Mouse (Mus musculus): ENCODE results near the gene Pak1. TPM values are rescaled to one million over a fixed set of nuclear protein-coding genes. Genes with fewer than 3 reads are reported as not detected.

The Pak1 gene
- total RNA-seq (2014; rRNA removed; ENCODE audit: low replicate concordance) (1.2 and 1.5 TPM in 2 replicates), polyA plus RNA-seq (2015; fragmentation: Nextera tagmentation; extraction: Ambion mirVana) (0.79 and 0.86 TPM in 2 replicates)

- ATAC-seq (ENCODE audit: insufficient read depth, low read depth) (peak; percentile 79), DNase-seq (ENCODE audit: low spot score) (no peak)
- H3K9ac ChIP-seq (replicated peaks; ENCODE audit: low read depth, low read length) = peak within 1 kb of the TSS; percentile 45
- H3K9me3 ChIP-seq (replicated peaks; ENCODE audit: control insufficient read depth, low read length) = no peaks in the 10 kb centered on the region
- H3K27ac ChIP-seq (ENCODE audit: low read depth) = no peak within 1 kb of the TSS
- H3K4me1 ChIP-seq (ENCODE audit: control insufficient read depth, insufficient read depth) = peaks cover 6% of the 10 kb centered on the region; the same call in 1 of the 2 replicates
- peak within 1 kb of the TSS; percentile 92 for H3K4me2 ChIP-seq (ENCODE audit: low read depth, low read length)
- no peaks in the 10 kb centered on the region for H3K36me3 ChIP-seq (replicated peaks; ENCODE audit: control insufficient read depth, insufficient read depth, low read length)
- TF ChIP-seq CTCF (IDR thresholded peaks at IDR 0.05; ENCODE audit: low read depth) = no peak
- TF ChIP-seq EP300 (IDR thresholded peaks at IDR 0.05; ENCODE audit: low read depth) = no peak
- WGBS = under 1% methylated on average over 43 of the region's 46 CpGs
- H3K4me3 ChIP-seq (ENCODE audit: low read depth, low read length) = peak within 1 kb of the TSS; percentile 73
- H3K27me3 ChIP-seq (ENCODE audit: control insufficient read depth, insufficient read depth, low read length) = peaks cover 54% of the 10 kb centered on the region
Measured at GRCm38 (mm10) chr7:97788190-97788668, at the start of gene Pak1. Pak1 (plus strand) TSS chr7:97788541.

GRCm38 (mm10) chr7:97740948-97741347, 47.4 kb upstream of the Pak1 start:
- Histone ChIP-seq H3K4me3 (ENCODE audit: low read depth, low read length) (no peak overlapping the region), H3K9ac (replicated peaks; ENCODE audit: low read depth, low read length) (no peak overlapping the region), H3K27ac (ENCODE audit: low read depth) (no peak overlapping the region), H3K27me3 (ENCODE audit: control insufficient read depth, insufficient read depth, low read length) (no peaks in the 10 kb centered on the region), H3K4me1 (ENCODE audit: control insufficient read depth, insufficient read depth) (no peaks in the 10 kb centered on the region), H3K36me3 (replicated peaks; ENCODE audit: control insufficient read depth, insufficient read depth, low read length) (no peaks in the 10 kb centered on the region), H3K9me3 (replicated peaks; ENCODE audit: control insufficient read depth, low read length) (no peaks in the 10 kb centered on the region), H3K4me2 (ENCODE audit: low read depth, low read length) (no peak overlapping the region)
- ATAC-seq (ENCODE audit: insufficient read depth, low read depth) = no peak
- TF ChIP-seq EP300 (IDR thresholded peaks at IDR 0.05; ENCODE audit: low read depth) (no peak), CTCF (IDR thresholded peaks at IDR 0.05; ENCODE audit: low read depth) (no peak)
- WGBS = 70% methylated on average over 10 of the region's 10 CpGs
- no peak for DNase-seq (ENCODE audit: low spot score)

- TF ChIP-seq EP300 (IDR thresholded peaks at IDR 0.05; ENCODE audit: low read depth) = no peak
- no peak for TF ChIP-seq CTCF (IDR thresholded peaks at IDR 0.05; ENCODE audit: low read depth)
- Histone ChIP-seq H3K4me3 (ENCODE audit: low read depth, low read length) (no peak overlapping the region), H3K27ac (ENCODE audit: low read depth) (no peak overlapping the region), H3K9ac (replicated peaks; ENCODE audit: low read depth, low read length) (no peak overlapping the region), H3K9me3 (replicated peaks; ENCODE audit: control insufficient read depth, low read length) (no peaks in the 10 kb centered on the region), H3K4me1 (ENCODE audit: control insufficient read depth, insufficient read depth) (no peaks in the 10 kb centered on the region), H3K36me3 (replicated peaks; ENCODE audit: control insufficient read depth, insufficient read depth, low read length) (no peaks in the 10 kb centered on the region), H3K4me2 (ENCODE audit: low read depth, low read length) (no peak overlapping the region), H3K27me3 (ENCODE audit: control insufficient read depth, insufficient read depth, low read length) (no peaks in the 10 kb centered on the region)
- WGBS = 46% methylated on average over 1 of the region's 1 CpGs
- ATAC-seq (ENCODE audit: insufficient read depth, low read depth) (no peak), DNase-seq (ENCODE audit: low spot score) (no peak)
Measured at GRCm38 (mm10) chr7:97741756-97742291, 46.5 kb upstream of the Pak1 start.

- Histone ChIP-seq H3K4me2 (ENCODE audit: low read depth, low read length) (no peak overlapping the region), H3K9me3 (replicated peaks; ENCODE audit: control insufficient read depth, low read length) (no peaks in the 10 kb centered on the region), H3K27ac (ENCODE audit: low read depth) (no peak overlapping the region), H3K36me3 (replicated peaks; ENCODE audit: control insufficient read depth, insufficient read depth, low read length) (no peaks in the 10 kb centered on the region), H3K9ac (replicated peaks; ENCODE audit: low read depth, low read length) (no peak overlapping the region), H3K27me3 (ENCODE audit: control insufficient read depth, insufficient read depth, low read length) (no peaks in the 10 kb centered on the region), H3K4me1 (ENCODE audit: control insufficient read depth, insufficient read depth) (no peaks in the 10 kb centered on the region), H3K4me3 (ENCODE audit: low read depth, low read length) (no peak overlapping the region)
- DNase-seq (ENCODE audit: low spot score) = no peak
- no peak for TF ChIP-seq EP300 (IDR thresholded peaks at IDR 0.05; ENCODE audit: low read depth)
- peak; percentile 74 for TF ChIP-seq CTCF (IDR thresholded peaks at IDR 0.05; ENCODE audit: low read depth)
- ATAC-seq (ENCODE audit: insufficient read depth, low read depth) = no peak
- 4% methylated on average over 3 of the region's 3 CpGs for WGBS
Measured at GRCm38 (mm10) chr7:97745299-97745698, 43.0 kb upstream of the Pak1 start.

GRCm38 (mm10) chr7:97747176-97747707, 41.1 kb upstream of the Pak1 start:
- 57% methylated on average over 4 of the region's 4 CpGs for WGBS
- TF ChIP-seq CTCF (IDR thresholded peaks at IDR 0.05; ENCODE audit: low read depth) (no peak), EP300 (IDR thresholded peaks at IDR 0.05; ENCODE audit: low read depth) (no peak)
- no peak overlapping the region for H3K27ac ChIP-seq (ENCODE audit: low read depth)
- H3K4me1 ChIP-seq (ENCODE audit: control insufficient read depth, insufficient read depth) = no peaks in the 10 kb centered on the region
- no peaks in the 10 kb centered on the region for H3K27me3 ChIP-seq (ENCODE audit: control insufficient read depth, insufficient read depth, low read length)
- no peak for ATAC-seq (ENCODE audit: insufficient read depth, low read depth)
- H3K9me3 ChIP-seq (replicated peaks; ENCODE audit: control insufficient read depth, low read length) = no peaks in the 10 kb centered on the region
- no peaks in the 10 kb centered on the region for H3K36me3 ChIP-seq (replicated peaks; ENCODE audit: control insufficient read depth, insufficient read depth, low read length)
- no peak overlapping the region for H3K4me2 ChIP-seq (ENCODE audit: low read depth, low read length)
- H3K4me3 ChIP-seq (ENCODE audit: low read depth, low read length) = no peak overlapping the region
- DNase-seq (ENCODE audit: low spot score) = no peak
- H3K9ac ChIP-seq (replicated peaks; ENCODE audit: low read depth, low read length) = no peak overlapping the region
